Mouse (Mus musculus): ENCODE data around the gene Hjurp. TPM values are rescaled to one million over a fixed set of nuclear protein-coding genes. Genes with fewer than 3 reads are reported as not detected.

Hjurp gene
- total and polyA plus RNA-seq, 3 experiments: 59.4 to 103 (median 76.3) TPM

DNA sequence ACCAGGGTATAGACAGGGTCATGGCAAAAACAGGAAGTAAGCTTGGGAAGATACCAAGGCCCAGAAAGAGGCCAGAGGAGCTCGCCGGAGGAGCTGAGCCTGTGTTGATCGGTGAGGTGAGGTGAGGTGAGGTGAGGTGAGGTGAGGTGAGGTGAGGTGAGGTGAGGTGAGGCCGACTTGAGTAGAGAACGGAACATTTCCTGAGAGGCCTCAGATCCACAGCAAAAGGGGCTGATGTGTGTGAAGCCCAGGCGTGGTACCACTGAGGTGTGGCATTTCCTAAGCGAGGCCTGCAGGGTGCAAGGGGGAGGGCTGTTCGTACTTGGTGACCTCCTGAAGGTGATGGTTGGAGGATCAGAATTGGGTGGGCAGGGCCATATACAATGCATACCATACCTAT lies 24.3 kb downstream of the Hjurp start:
- Histone ChIP-seq H3K27ac (ENCODE audit: control insufficient read depth, low read depth, low read length) (no peak overlapping the region), H3K9ac (ENCODE audit: control insufficient read depth, low read depth, low read length, poor library complexity, severe bottlenecking) (no peak overlapping the region), H3K27me3 (ENCODE audit: control insufficient read depth in 1 of 2, insufficient read depth in 2 of 2, low read length in 2 of 2) (no peaks in the 10 kb centered on the region), H3K36me3 (ENCODE audit: control insufficient read depth in 1 of 2, insufficient read depth in 2 of 2, low read length in 2 of 2) (no peaks in the 10 kb centered on the region), H3K4me3 (ENCODE audit: control insufficient read depth in 1 of 2, insufficient read depth in 1 of 2, low read depth in 2 of 2, low read length in 2 of 2) (no peak overlapping the region), H3K4me1 (ENCODE audit: control insufficient read depth in 1 of 2, insufficient read depth in 2 of 2, low read length in 2 of 2) (0 out of 4 replicates have a peak, but pooled peaks cover 0 to 3% of the 10 kb centered on the region in 2 experiments), H3K9me3 (replicated peaks; ENCODE audit: insufficient read depth, low read length) (no peaks in the 10 kb centered on the region), H3K79me2 (ENCODE audit: control insufficient read depth, insufficient read depth, low read length, poor library complexity) (no peaks in the 10 kb centered on the region)
- DNase-seq (ENCODE audit: low read depth, low spot score): no peak
- TF ChIP-seq ZMIZ1 (IDR thresholded peaks at IDR 0.05; ENCODE audit: low read depth, low read length) (no peak), CHD1 (IDR thresholded peaks at IDR 0.05; ENCODE audit: low read depth, low read length) (no peak), TAL1 (IDR thresholded peaks at IDR 0.05; ENCODE audit: low read length) (no peak), SIN3A (IDR thresholded peaks at IDR 0.05; ENCODE audit: low read length) (no peak), MAX (IDR thresholded peaks at IDR 0.05; ENCODE audit: low read length) (no peak), CTCF (IDR thresholded peaks at IDR 0.05 in 2 of 3, conservative IDR thresholded peaks at IDR 0.05 in 1 of 3; ENCODE audit: control insufficient read depth in 1 of 3, insufficient read depth in 1 of 3, low read depth in 2 of 3, low read length in 3 of 3, poor library complexity in 1 of 3, severe bottlenecking in 1 of 3) (no peak), HCFC1 (IDR thresholded peaks at IDR 0.05; ENCODE audit: low read depth, low read length) (no peak), ETS1 (IDR thresholded peaks at IDR 0.05; ENCODE audit: low read depth, low read length) (no peak), BHLHE40 (IDR thresholded peaks at IDR 0.05; ENCODE audit: borderline replicate concordance, low read depth, low read length) (no peak), RCOR1 (IDR thresholded peaks at IDR 0.05; ENCODE audit: low read depth, low read length) (no peak), MAFK (IDR thresholded peaks at IDR 0.05; ENCODE audit: borderline replicate concordance, low read depth, low read length) (no peak), USF2 (IDR thresholded peaks at IDR 0.05; ENCODE audit: borderline replicate concordance in 1 of 2, insufficient read depth in 1 of 2, low read depth in 1 of 2, low read length in 2 of 2) (no peak), ZNF384 (IDR thresholded peaks at IDR 0.05; ENCODE audit: low read depth, low read length) (no peak), POLR2A (IDR thresholded peaks at IDR 0.05; ENCODE audit: control insufficient read depth in 1 of 2, insufficient read depth in 1 of 2, low read depth in 1 of 2, low read length in 2 of 2, poor library complexity in 1 of 2) (no peak), MXI1 (IDR thresholded peaks at IDR 0.05; ENCODE audit: low read depth, low read length) (no peak), RAD21 (IDR thresholded peaks at IDR 0.05; ENCODE audit: low read depth, low read length) (no peak), EP300 (IDR thresholded peaks at IDR 0.05; ENCODE audit: low read depth in 1 of 2, low read length in 2 of 2) (no peak), MYB (IDR thresholded peaks at IDR 0.05; ENCODE audit: low read depth, low read length) (no peak), ELF1 (IDR thresholded peaks at IDR 0.05; ENCODE audit: low read depth, low read length) (no peak)

DNA sequence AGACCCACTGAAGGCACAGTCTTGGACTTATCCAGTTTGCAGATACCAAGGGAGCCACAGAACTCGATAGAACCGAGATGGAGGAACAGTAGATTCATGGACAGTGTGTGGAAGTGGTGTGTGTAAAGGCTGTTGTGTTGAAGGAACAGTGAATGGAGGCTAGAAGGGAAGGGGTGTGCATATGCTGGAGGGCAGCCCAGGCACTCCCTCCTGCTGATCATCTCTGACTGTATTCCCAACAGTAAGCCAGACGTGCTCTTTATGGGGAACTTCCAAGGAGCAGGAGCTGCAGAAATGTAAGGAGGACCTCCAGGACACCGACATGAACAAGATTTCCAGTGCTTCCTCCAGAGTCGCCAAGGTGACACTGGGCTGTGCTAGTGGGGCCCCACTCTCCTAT lies 27.4 kb downstream of the Hjurp start:
- Histone ChIP-seq H3K79me2 (ENCODE audit: control insufficient read depth, insufficient read depth, low read length, poor library complexity) (no peaks in the 10 kb centered on the region), H3K4me1 (ENCODE audit: control insufficient read depth in 1 of 2, insufficient read depth in 2 of 2, low read length in 2 of 2) (0 out of 4 replicates have a peak, but pooled peaks cover 0 to 3% of the 10 kb centered on the region in 2 experiments), H3K27ac (ENCODE audit: control insufficient read depth, low read depth, low read length) (no peak overlapping the region), H3K27me3 (ENCODE audit: control insufficient read depth in 1 of 2, insufficient read depth in 2 of 2, low read length in 2 of 2) (no peaks in the 10 kb centered on the region), H3K4me3 (ENCODE audit: control insufficient read depth in 1 of 2, insufficient read depth in 1 of 2, low read depth in 2 of 2, low read length in 2 of 2) (no peak overlapping the region), H3K9me3 (replicated peaks; ENCODE audit: insufficient read depth, low read length) (no peaks in the 10 kb centered on the region), H3K9ac (ENCODE audit: control insufficient read depth, low read depth, low read length, poor library complexity, severe bottlenecking) (no peak overlapping the region), H3K36me3 (ENCODE audit: control insufficient read depth in 1 of 2, insufficient read depth in 2 of 2, low read length in 2 of 2) (no peaks in the 10 kb centered on the region)
- no peak for DNase-seq (ENCODE audit: low read depth, low spot score)
- no peak for TF ChIP-seq ZMIZ1 (IDR thresholded peaks at IDR 0.05; ENCODE audit: low read depth, low read length)
- TF ChIP-seq ZC3H11A (IDR thresholded peaks at IDR 0.05; ENCODE audit: low read depth, low read length): no peak
- TF ChIP-seq RCOR1 (IDR thresholded peaks at IDR 0.05; ENCODE audit: low read depth, low read length): no peak
- no peak for TF ChIP-seq POLR2AphosphoS5 (IDR thresholded peaks at IDR 0.05; ENCODE audit: borderline replicate concordance, low read depth, low read length)
- no peak for TF ChIP-seq CTCF (IDR thresholded peaks at IDR 0.05 in 2 of 3, conservative IDR thresholded peaks at IDR 0.05 in 1 of 3; ENCODE audit: control insufficient read depth in 1 of 3, insufficient read depth in 1 of 3, low read depth in 2 of 3, low read length in 3 of 3, poor library complexity in 1 of 3, severe bottlenecking in 1 of 3)
- TF ChIP-seq TBP (IDR thresholded peaks at IDR 0.05; ENCODE audit: low read depth, low read length): no peak
- no peak for TF ChIP-seq ELF1 (IDR thresholded peaks at IDR 0.05; ENCODE audit: low read depth, low read length)
- no peak for TF ChIP-seq HCFC1 (IDR thresholded peaks at IDR 0.05; ENCODE audit: low read depth, low read length)
- no peak for TF ChIP-seq MAZ (IDR thresholded peaks at IDR 0.05; ENCODE audit: low read depth, low read length)
- no peak for TF ChIP-seq GABPA (IDR thresholded peaks at IDR 0.05; ENCODE audit: low read depth, low read length)
- no peak for TF ChIP-seq POLR2A (IDR thresholded peaks at IDR 0.05; ENCODE audit: control insufficient read depth in 1 of 2, insufficient read depth in 1 of 2, low read depth in 1 of 2, low read length in 2 of 2, poor library complexity in 1 of 2)
- no peak for TF ChIP-seq CHD2 (IDR thresholded peaks at IDR 0.05; ENCODE audit: low read length)
- TF ChIP-seq MAFK (IDR thresholded peaks at IDR 0.05; ENCODE audit: borderline replicate concordance, low read depth, low read length): no peak
- no peak for TF ChIP-seq MAX (IDR thresholded peaks at IDR 0.05; ENCODE audit: low read length)
- no peak for TF ChIP-seq MXI1 (IDR thresholded peaks at IDR 0.05; ENCODE audit: low read depth, low read length)
- TF ChIP-seq EP300 (IDR thresholded peaks at IDR 0.05; ENCODE audit: low read depth in 1 of 2, low read length in 2 of 2): no peak
